Mouse (Mus musculus) heart, adult 2 months (tissue): Measurements from ENCODE around the gene Ear14.

Experiments used
- CTCF ChIP-seq: fragments of 200-600 bp; IDR thresholded peaks from 2 replicates; pipeline ENCODE4 v1.8.1; 2022; ENCODE audit warnings: antibody characterized with exemption, mild to moderate bottlenecking, moderate library complexity
- POLR2A ChIP-seq: fragments of 200-500 bp; IDR thresholded peaks from 2 replicates; pipeline ENCODE4 v1.6.1; 2011; ENCODE audit warnings: mild to moderate bottlenecking, low read depth, low read length, control low read depth; ENCODE audit not compliant: insufficient read depth

DNA sequence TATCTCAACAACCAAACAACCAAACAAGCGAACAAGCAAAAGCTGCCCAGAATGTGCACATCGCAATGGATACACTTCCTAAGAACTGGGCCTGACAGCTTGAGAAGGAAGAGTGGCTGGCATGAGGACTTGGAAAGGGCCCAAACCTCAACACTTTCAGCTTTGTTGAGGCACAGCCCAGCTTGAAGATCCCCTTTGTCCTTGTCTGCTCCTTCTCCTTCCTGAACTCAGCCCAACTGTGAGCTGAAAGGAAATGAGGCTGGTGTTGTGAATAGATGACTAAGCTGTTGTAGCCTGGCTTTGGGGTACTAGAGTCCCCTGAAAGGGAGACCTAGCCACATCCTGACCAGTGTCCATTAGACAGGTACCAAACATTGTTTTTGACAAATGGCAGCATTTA lies 3.1 kb upstream of the Ear14 start:
- no peak for TF ChIP-seq CTCF
- no peak for TF ChIP-seq POLR2A
